Mouse (Mus musculus): ENCODE measurements around the gene Aldh9a1. TPM values are rescaled to one million over a fixed set of nuclear protein-coding genes. Genes with fewer than 3 reads are reported as not detected.
A peak's percentile ranks its signal among the peaks of the same experiment; 100 is the strongest.
"Not testable (repeated sequence)": the region's sequence is repeated elsewhere in the genome, so short reads cannot be mapped to it uniquely, and the experiment has no call there.

Aldh9a1 gene
- polyA plus RNA-seq, 1 experiment from 2014 or later = 185 TPM

DNA sequence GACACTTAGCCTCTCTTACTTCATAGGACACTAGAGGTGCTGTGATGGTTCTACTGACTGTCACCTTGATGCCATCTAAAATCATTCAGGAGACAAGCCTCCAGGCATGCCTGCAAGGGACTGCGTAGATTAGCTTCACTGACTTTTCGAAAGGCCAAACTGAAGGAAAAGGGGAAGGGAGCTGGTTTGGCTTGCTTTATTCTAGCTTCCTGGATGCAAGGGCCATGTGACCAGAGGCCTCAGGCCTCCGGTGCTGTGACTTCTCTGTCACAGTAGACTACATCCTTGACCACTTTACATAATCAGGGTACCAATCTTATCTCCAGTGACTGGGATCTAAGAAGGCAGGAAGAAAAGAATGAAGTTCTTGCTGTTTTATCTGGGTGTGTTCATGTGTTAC lies 13.4 kb upstream of the Aldh9a1 start:
- 86% methylated on average over 3 of the region's 3 CpGs for WGBS
- 0 out of 2 replicates have a peak, but pooled peaks cover 2% of the 10 kb centered on the region for H3K27me3 ChIP-seq (replicated peaks; ENCODE audit: control insufficient read depth, insufficient read depth, low read length)
- peaks cover 17% of the 10 kb centered on the region; the same call in 1 of the 2 replicates for H3K36me3 ChIP-seq (ENCODE audit: control insufficient read depth, insufficient read depth)
- H3K9ac ChIP-seq (ENCODE audit: low read depth, low read length) = no peak overlapping the region
- ATAC-seq = no peak
- no peak overlapping the region for H3K27ac ChIP-seq (ENCODE audit: low read depth, low read length)
- no peak overlapping the region for H3K4me2 ChIP-seq (replicated peaks; ENCODE audit: low read depth)
- H3K4me3 ChIP-seq (ENCODE audit: low read depth, low read length) = no peak overlapping the region
- H3K4me1 ChIP-seq (replicated peaks; ENCODE audit: control insufficient read depth, insufficient read depth, low read length) = no peaks in the 10 kb centered on the region
- no peaks in the 10 kb centered on the region for H3K9me3 ChIP-seq (ENCODE audit: control insufficient read depth)
- no peak for TF ChIP-seq CTCF (IDR thresholded peaks at IDR 0.05; ENCODE audit: low read depth)

DNA sequence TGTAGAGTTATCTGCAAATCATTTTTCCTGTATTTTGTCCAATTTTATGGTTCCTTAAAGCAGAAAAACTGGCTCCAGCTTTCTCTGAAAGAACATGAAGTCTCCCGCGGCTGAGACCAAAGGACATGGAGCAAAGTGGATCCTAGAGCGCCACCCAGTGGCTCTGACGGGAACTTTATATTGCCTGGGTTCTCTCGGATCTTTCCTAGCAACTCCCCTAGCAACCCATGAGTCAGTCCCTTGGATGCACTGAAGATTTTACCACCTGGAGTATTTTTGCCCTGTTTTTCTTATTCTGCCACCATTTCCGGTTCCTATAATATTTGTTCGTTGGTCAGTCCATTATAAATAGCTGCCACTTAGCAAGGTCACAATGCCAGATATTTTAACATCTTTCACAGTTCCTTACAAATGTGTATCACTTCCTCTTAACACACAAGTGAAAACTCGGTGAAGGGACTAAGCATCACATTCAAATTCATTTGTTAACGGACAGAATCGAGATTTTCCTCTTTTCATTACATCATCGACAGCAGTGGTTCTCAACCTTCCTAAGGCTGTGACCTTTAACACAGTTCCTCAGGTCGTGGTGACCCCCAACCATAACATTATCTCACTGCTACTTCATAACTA lies 12.2 kb upstream of the Aldh9a1 start:
- Histone ChIP-seq H3K27ac (ENCODE audit: low read depth, low read length) (no peak overlapping the region), H3K9ac (ENCODE audit: low read depth, low read length) (no peak overlapping the region), H3K4me1 (replicated peaks; ENCODE audit: control insufficient read depth, insufficient read depth, low read length) (no peaks in the 10 kb centered on the region), H3K4me2 (replicated peaks; ENCODE audit: low read depth) (no peak overlapping the region), H3K9me3 (ENCODE audit: control insufficient read depth) (no peaks in the 10 kb centered on the region), H3K27me3 (replicated peaks; ENCODE audit: control insufficient read depth, insufficient read depth, low read length) (0 out of 2 replicates have a peak, but pooled peaks cover 2% of the 10 kb centered on the region), H3K36me3 (ENCODE audit: control insufficient read depth, insufficient read depth) (peaks cover 6% of the 10 kb centered on the region; the same call in 1 of the 2 replicates), H3K4me3 (ENCODE audit: low read depth, low read length) (no peak overlapping the region)
- WGBS = 20% methylated on average over 12 of the region's 12 CpGs
- peak; percentile 67; the same call in 1 of the 2 replicates for ATAC-seq
- peak; percentile 90 for TF ChIP-seq CTCF (IDR thresholded peaks at IDR 0.05; ENCODE audit: low read depth)

DNA sequence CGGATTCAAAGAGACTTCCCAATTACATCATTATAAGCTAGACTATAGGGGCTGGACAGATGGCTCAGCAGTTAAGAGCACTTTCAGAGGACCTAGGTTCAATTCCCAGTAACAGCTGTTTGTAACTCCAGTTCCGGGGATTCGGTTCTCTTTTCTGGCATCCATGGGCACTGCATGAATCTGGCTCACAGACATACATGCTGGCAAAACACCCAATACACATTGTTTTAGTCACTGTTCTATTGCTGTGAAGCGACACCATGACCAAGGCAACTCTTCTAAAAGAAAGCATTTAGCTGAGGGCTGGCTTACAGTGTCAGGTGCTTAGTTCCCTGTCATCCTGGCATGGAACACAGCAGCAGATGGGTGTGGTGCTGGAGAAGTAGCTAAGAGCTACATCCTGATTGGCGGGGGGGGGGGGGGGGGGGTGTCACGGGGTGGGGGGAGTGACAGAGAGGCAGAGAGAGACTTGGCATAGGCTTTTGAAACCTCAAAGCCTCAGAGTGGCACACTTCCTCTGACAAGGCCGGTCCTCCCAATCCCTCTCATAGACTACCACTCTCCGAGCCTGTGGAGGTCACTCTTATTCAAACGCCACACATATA lies 10.5 kb upstream of the Aldh9a1 start:
- no peak for TF ChIP-seq CTCF (IDR thresholded peaks at IDR 0.05; ENCODE audit: low read depth)
- no peak overlapping the region for H3K27ac ChIP-seq (ENCODE audit: low read depth, low read length)
- H3K4me3 ChIP-seq (ENCODE audit: low read depth, low read length) = no peak overlapping the region
- H3K4me1 ChIP-seq (replicated peaks; ENCODE audit: control insufficient read depth, insufficient read depth, low read length) = no peaks in the 10 kb centered on the region
- no peak overlapping the region for H3K4me2 ChIP-seq (replicated peaks; ENCODE audit: low read depth)
- H3K9me3 ChIP-seq (ENCODE audit: control insufficient read depth) = no peaks in the 10 kb centered on the region
- 0 out of 2 replicates have a peak, but pooled peaks cover 2% of the 10 kb centered on the region for H3K27me3 ChIP-seq (replicated peaks; ENCODE audit: control insufficient read depth, insufficient read depth, low read length)
- 79% methylated on average over 8 of the region's 9 CpGs for WGBS
- H3K36me3 ChIP-seq (ENCODE audit: control insufficient read depth, insufficient read depth) = no peaks in the 10 kb centered on the region
- no peak for ATAC-seq
- H3K9ac ChIP-seq (ENCODE audit: low read depth, low read length) = no peak overlapping the region

DNA sequence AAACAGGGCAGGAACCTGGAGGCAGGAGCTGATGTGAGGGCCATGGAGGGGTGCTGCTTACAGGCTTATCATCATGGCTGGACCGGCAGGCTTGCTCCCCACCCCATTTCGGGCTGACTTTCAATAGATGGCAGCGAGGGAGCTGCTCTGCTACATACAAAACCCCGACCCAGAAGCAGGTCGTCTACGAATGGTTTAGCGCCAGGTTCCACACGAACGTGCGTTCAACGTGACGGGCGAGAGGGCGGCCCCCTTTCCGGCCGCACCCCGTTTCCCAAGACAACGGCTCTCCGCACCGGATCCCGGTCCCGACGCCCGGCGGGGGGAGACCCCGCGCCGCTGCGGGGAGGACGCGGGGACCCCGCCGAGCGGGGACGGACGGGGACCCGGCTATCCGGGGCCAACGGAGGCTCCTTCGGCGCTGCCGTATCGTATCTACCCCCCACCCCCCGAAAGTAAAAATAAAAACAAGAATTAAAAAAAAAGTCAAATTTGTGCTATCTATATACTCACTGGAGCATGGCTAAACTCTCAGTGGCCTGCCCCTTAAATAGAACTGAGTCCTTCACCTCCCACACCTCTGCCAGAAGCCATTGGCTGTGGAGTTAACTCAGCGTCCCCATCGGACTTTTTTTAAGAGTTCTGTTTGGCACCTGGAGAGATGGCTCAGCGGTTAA lies 9.5 kb upstream of the Aldh9a1 start:
- H3K4me2 ChIP-seq (replicated peaks; ENCODE audit: low read depth) = peak overlapping the region; percentile 83
- H3K9me3 ChIP-seq (ENCODE audit: control insufficient read depth) = no peaks in the 10 kb centered on the region
- ATAC-seq = peak; percentile 91
- no peak overlapping the region for H3K9ac ChIP-seq (ENCODE audit: low read depth, low read length)
- H3K27me3 ChIP-seq (replicated peaks; ENCODE audit: control insufficient read depth, insufficient read depth, low read length) = 0 out of 2 replicates have a peak, but pooled peaks cover 2% of the 10 kb centered on the region
- H3K4me1 ChIP-seq (replicated peaks; ENCODE audit: control insufficient read depth, insufficient read depth, low read length) = no peaks in the 10 kb centered on the region
- H3K27ac ChIP-seq (ENCODE audit: low read depth, low read length) = no peak overlapping the region
- H3K36me3 ChIP-seq (ENCODE audit: control insufficient read depth, insufficient read depth) = no peaks in the 10 kb centered on the region
- 5% methylated on average over 47 of the region's 47 CpGs for WGBS
- no peak for TF ChIP-seq CTCF (IDR thresholded peaks at IDR 0.05; ENCODE audit: low read depth)
- H3K4me3 ChIP-seq (ENCODE audit: low read depth, low read length) = peak overlapping the region; percentile 42

DNA sequence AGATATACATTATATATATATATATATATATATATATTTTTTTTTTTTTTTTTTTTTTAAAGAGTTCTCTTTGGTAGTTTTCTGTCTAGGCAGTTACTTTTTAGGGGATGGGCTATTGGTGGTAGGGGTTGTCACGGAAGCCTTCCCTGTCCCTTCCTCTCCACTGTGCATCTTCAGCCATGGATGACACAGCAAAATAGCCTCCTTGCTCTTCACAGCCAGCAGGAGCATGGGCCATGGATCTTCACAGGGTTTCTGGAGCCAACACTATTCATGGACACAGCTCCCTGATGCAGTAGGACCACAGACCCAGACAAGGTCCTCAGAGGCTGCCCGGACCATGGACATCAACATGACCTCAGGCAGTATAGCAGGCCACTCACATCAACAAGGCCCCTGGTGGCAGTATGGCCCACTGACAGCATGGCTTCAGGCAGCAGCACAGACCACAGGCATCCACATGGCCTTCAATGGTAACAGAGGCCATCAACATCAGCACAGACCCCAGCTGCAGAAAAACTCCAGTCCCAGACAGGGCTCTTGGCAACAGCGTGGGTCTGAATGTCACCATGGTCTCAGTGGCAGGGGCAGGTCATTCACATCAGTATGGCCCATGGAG lies 8.8 kb upstream of the Aldh9a1 start:
- H3K27me3 ChIP-seq (replicated peaks; ENCODE audit: control insufficient read depth, insufficient read depth, low read length) = 0 out of 2 replicates have a peak, but pooled peaks cover 2% of the 10 kb centered on the region
- no peak for ATAC-seq
- H3K4me3 ChIP-seq (ENCODE audit: low read depth, low read length) = no peak overlapping the region
- H3K27ac ChIP-seq (ENCODE audit: low read depth, low read length) = no peak overlapping the region
- no peaks in the 10 kb centered on the region for H3K4me1 ChIP-seq (replicated peaks; ENCODE audit: control insufficient read depth, insufficient read depth, low read length)
- H3K9me3 ChIP-seq (ENCODE audit: control insufficient read depth) = no peaks in the 10 kb centered on the region
- WGBS = 97% methylated on average over 3 of the region's 3 CpGs
- H3K9ac ChIP-seq (ENCODE audit: low read depth, low read length) = no peak overlapping the region
- no peaks in the 10 kb centered on the region for H3K36me3 ChIP-seq (ENCODE audit: control insufficient read depth, insufficient read depth)
- H3K4me2 ChIP-seq (replicated peaks; ENCODE audit: low read depth) = no peak overlapping the region
- 0 out of 2 replicates have a peak, but pooled peaks have one; percentile 1 for TF ChIP-seq CTCF (IDR thresholded peaks at IDR 0.05; ENCODE audit: low read depth)

DNA sequence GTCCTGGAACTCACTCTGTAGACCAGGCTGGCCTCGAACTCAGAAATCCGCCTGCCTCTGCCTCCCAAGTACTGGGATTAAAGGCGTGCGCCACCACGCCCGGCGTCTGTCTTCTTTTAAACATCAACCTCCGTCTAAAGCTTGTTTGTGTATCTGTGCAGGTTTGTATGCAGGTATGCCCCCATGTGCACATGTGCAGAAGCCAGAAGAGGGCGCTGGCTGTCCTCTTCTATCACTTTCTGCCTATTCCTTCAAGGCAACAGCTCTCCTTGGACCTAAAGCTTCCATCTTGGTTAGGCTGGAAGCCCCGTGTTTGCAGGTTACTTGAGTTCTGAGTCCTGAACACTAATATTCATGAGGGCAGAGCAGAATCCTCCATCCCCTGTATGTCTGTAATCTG lies 7.0 kb upstream of the Aldh9a1 start:
- Histone ChIP-seq H3K36me3 (ENCODE audit: control insufficient read depth, insufficient read depth) (no peaks in the 10 kb centered on the region), H3K9me3 (ENCODE audit: control insufficient read depth) (no peaks in the 10 kb centered on the region), H3K27ac (ENCODE audit: low read depth, low read length) (no peak overlapping the region), H3K4me2 (replicated peaks; ENCODE audit: low read depth) (no peak overlapping the region), H3K4me1 (replicated peaks; ENCODE audit: control insufficient read depth, insufficient read depth, low read length) (no peaks in the 10 kb centered on the region), H3K4me3 (ENCODE audit: low read depth, low read length) (no peak overlapping the region), H3K27me3 (replicated peaks; ENCODE audit: control insufficient read depth, insufficient read depth, low read length) (0 out of 2 replicates have a peak, but pooled peaks cover 2% of the 10 kb centered on the region), H3K9ac (ENCODE audit: low read depth, low read length) (no peak overlapping the region)
- WGBS = 87% methylated on average over 10 of the region's 10 CpGs
- TF ChIP-seq CTCF (IDR thresholded peaks at IDR 0.05; ENCODE audit: low read depth) = peak; percentile 36
- no peak for ATAC-seq

DNA sequence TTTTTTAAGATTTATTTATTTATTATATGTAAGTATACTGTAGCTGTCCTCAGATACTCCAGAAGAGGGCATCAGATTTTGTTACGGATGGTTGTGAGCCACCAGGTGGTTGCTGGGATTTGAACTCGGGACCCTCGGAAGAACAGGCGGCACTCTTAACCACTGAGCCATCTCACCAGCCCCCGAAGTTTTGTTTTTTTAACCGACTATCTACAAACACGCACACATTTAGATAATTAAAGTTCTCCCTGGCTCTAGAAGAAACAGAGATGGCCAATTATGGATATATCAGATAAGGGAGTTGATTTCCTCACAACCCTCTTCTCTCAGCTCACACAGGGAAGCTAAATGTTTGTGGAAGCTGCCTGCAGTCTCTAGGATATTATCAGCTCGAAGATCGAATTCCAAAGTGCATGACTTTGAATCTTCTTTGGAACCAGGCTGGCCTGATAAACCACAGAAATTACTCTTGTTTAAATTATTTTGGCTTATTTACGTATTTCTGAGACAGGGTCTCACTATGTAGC lies 3.7 kb upstream of the Aldh9a1 start:
- H3K4me2 ChIP-seq (replicated peaks; ENCODE audit: low read depth); H3K4me1 ChIP-seq (replicated peaks; ENCODE audit: control insufficient read depth, insufficient read depth, low read length); ATAC-seq; H3K27me3 ChIP-seq (replicated peaks; ENCODE audit: control insufficient read depth, insufficient read depth, low read length); H3K4me3 ChIP-seq (ENCODE audit: low read depth, low read length); H3K9ac ChIP-seq (ENCODE audit: low read depth, low read length); H3K36me3 ChIP-seq (ENCODE audit: control insufficient read depth, insufficient read depth); H3K27ac ChIP-seq (ENCODE audit: low read depth, low read length); H3K9me3 ChIP-seq (ENCODE audit: control insufficient read depth): not testable (repeated sequence)
- WGBS = 70% methylated on average over 10 of the region's 10 CpGs

DNA sequence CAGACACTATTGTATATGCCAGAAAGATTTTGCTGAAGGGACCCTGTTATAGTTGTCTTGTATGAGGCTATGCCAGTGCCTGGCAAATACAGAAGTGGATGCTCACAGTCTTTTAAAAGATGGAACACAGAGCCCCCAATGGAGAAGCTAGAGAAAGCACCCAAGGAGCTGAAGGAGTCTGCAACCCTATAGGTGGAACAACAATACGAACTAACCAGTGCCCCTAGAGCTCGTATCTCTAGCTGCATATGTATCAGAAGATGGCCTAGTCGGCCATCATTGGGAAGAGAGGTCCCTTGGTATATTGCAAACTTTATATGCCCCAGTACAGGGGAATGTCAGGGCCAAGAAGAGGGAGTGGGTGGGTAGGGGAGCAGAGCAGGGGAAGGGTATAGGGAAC lies 585 bp upstream of the Aldh9a1 start:
- H3K4me3 ChIP-seq (ENCODE audit: low read depth, low read length); H3K27me3 ChIP-seq (replicated peaks; ENCODE audit: control insufficient read depth, insufficient read depth, low read length); ATAC-seq; H3K4me1 ChIP-seq (replicated peaks; ENCODE audit: control insufficient read depth, insufficient read depth, low read length); H3K36me3 ChIP-seq (ENCODE audit: control insufficient read depth, insufficient read depth); H3K9ac ChIP-seq (ENCODE audit: low read depth, low read length); H3K9me3 ChIP-seq (ENCODE audit: control insufficient read depth): not testable (repeated sequence)
- WGBS = 48% methylated on average over 3 of the region's 3 CpGs
- peak overlapping the region; percentile 84; the same call in 1 of the 2 replicates for H3K4me2 ChIP-seq (replicated peaks; ENCODE audit: low read depth)
- H3K27ac ChIP-seq (ENCODE audit: low read depth, low read length) = peak overlapping the region; percentile 96
